Mouse (Mus musculus) midbrain, embryonic 12.5 days (tissue): ENCODE results near the gene Scn3a. TPM values are rescaled to one million over a fixed set of nuclear protein-coding genes. Genes with fewer than 3 reads are reported as not detected.

Experiments
- ATAC-seq: fragments of 200-750 bp; cut with Nextera tagmentation; 2 replicates; pipeline ENCODE4 v1.8.0; 2017; ENCODE audit warnings: low read depth, moderate TSS enrichment, moderate library complexity; ENCODE audit not compliant: low FRiP score
- H3K27ac ChIP-seq: fragments of 300-500 bp; sonication (generic); replicated peaks from 2 replicates; pipeline ENCODE4 v1.5.1; 2016; ENCODE audit warnings: mild to moderate bottlenecking
- H3K27me3 ChIP-seq: fragments of 300-500 bp; sonication (generic); 2 replicates; pipeline ENCODE4 v1.6.1; 2016; ENCODE audit warnings: mild to moderate bottlenecking
- H3K36me3 ChIP-seq: fragments of 300-500 bp; sonication (generic); 2 replicates; pipeline ENCODE4 v1.6.1; 2016
- H3K4me1 ChIP-seq: fragments of 300-500 bp; sonication (generic); 2 replicates; pipeline ENCODE4 v1.6.1; 2016
- H3K4me2 ChIP-seq: fragments of 300-500 bp; sonication (generic); replicated peaks from 2 replicates; pipeline ENCODE4 v1.6.1; 2016; ENCODE audit warnings: mild to moderate bottlenecking, moderate library complexity
- H3K4me3 ChIP-seq: fragments of 300-500 bp; sonication (generic); 2 replicates; pipeline ENCODE4 v1.5.1; 2016; ENCODE audit warnings: mild to moderate bottlenecking
- H3K9ac ChIP-seq: fragments of 300-500 bp; sonication (generic); replicated peaks from 2 replicates; pipeline ENCODE4 v1.6.1; 2016; ENCODE audit warnings: mild to moderate bottlenecking, moderate library complexity
- H3K9me3 ChIP-seq: fragments of 300-500 bp; sonication (generic); 2 replicates; pipeline ENCODE4 v1.6.1; 2016; ENCODE audit warnings: mild to moderate bottlenecking
- WGBS: fragments of 180-500 bp; shearing (Covaris S2); methylation state at CpG from one replicate; pipeline ENCODE4 v1.1.7; 2016; 5-methylcytosine and 5-hydroxymethylcytosine counted together
- polyA plus RNA-seq: library from polyadenylated mRNA; unstranded; fragments of >200 nt; fragmentation: Nextera tagmentation; extraction: Ambion mirVana; gene quantifications from 2 replicates; pipeline ENCODE4 v1.2.1, GENCODE M21; 2016

Gene Scn3a
- polyA plus RNA-seq = 44.6 and 48.2 TPM in 2 replicates

GRCm38 (mm10) chr2:65566793-65567787 is at the start of gene Scn3a:
Scn3a (minus strand) TSS chr2:65567627.
- peaks cover 16% of the 10 kb centered on the region for H3K27me3 ChIP-seq
- WGBS = 14% methylated on average over 16 of the region's 16 CpGs
- ATAC-seq = peak; percentile 70
- peak within 1 kb of the TSS; percentile 55 for H3K9ac ChIP-seq
- peak within 1 kb of the TSS; percentile 54 for H3K4me2 ChIP-seq
- no peaks in the 10 kb centered on the region for H3K9me3 ChIP-seq
- H3K4me3 ChIP-seq = peak within 1 kb of the TSS; percentile 43
- peaks cover 13% of the 10 kb centered on the region; the same call in 1 of the 2 replicates for H3K4me1 ChIP-seq
- no peaks in the 10 kb centered on the region for H3K36me3 ChIP-seq
- H3K27ac ChIP-seq = peak within 1 kb of the TSS; percentile 75

- no peaks in the 10 kb centered on the region for H3K9me3 ChIP-seq
- 86% methylated on average over 4 of the region's 4 CpGs for WGBS
- no peak overlapping the region for H3K27ac ChIP-seq
- no peaks in the 10 kb centered on the region; the same call in 1 of the 2 replicates for H3K4me1 ChIP-seq
- H3K36me3 ChIP-seq = no peaks in the 10 kb centered on the region
- no peak overlapping the region for H3K4me3 ChIP-seq
- no peak overlapping the region for H3K9ac ChIP-seq
- no peaks in the 10 kb centered on the region for H3K27me3 ChIP-seq
- no peak overlapping the region for H3K4me2 ChIP-seq
- ATAC-seq = no peak
These were observed 44.5 kb upstream of the Scn3a start for GRCm38 (mm10) chr2:65611887-65612286.

- H3K27ac ChIP-seq = no peak overlapping the region
- no peak for ATAC-seq
- H3K4me1 ChIP-seq = no peaks in the 10 kb centered on the region
- H3K36me3 ChIP-seq = no peaks in the 10 kb centered on the region
- no peaks in the 10 kb centered on the region for H3K9me3 ChIP-seq
- no peaks in the 10 kb centered on the region for H3K27me3 ChIP-seq
- no peak overlapping the region for H3K4me2 ChIP-seq
- H3K4me3 ChIP-seq = no peak overlapping the region
- H3K9ac ChIP-seq = no peak overlapping the region
These were observed 40.4 kb upstream of the Scn3a start for GRCm38 (mm10) chr2:65607813-65608212.

GRCm38 (mm10) chr2:65587679-65588078 is 20.3 kb upstream of the Scn3a start:
- no peaks in the 10 kb centered on the region for H3K9me3 ChIP-seq

GRCm38 (mm10) chr2:65567925-65568324 is 498 bp upstream of the Scn3a start:
- no peak overlapping the region for H3K4me2 ChIP-seq
- H3K36me3 ChIP-seq = no peaks in the 10 kb centered on the region
- peak; percentile 16; the same call in 1 of the 2 replicates for ATAC-seq
- no peak overlapping the region for H3K4me3 ChIP-seq
- peaks cover 15% of the 10 kb centered on the region for H3K27me3 ChIP-seq
- H3K4me1 ChIP-seq = peaks cover 13% of the 10 kb centered on the region; the same call in 1 of the 2 replicates
- no peaks in the 10 kb centered on the region for H3K9me3 ChIP-seq
- H3K9ac ChIP-seq = no peak overlapping the region
- H3K27ac ChIP-seq = no peak overlapping the region
- WGBS = 87% methylated on average over 4 of the region's 4 CpGs

More at GRCm38 (mm10) chr2:65587679-65588078, 20.3 kb upstream of the Scn3a start:
- WGBS = 83% methylated on average over 5 of the region's 5 CpGs
- no peaks in the 10 kb centered on the region for H3K36me3 ChIP-seq
- H3K27ac ChIP-seq = no peak overlapping the region
- no peaks in the 10 kb centered on the region for H3K27me3 ChIP-seq
- ATAC-seq = no peak
- no peak overlapping the region for H3K9ac ChIP-seq
- no peak overlapping the region for H3K4me3 ChIP-seq
- H3K4me1 ChIP-seq = no peaks in the 10 kb centered on the region
- H3K4me2 ChIP-seq = no peak overlapping the region

- Histone ChIP-seq H3K9ac (no peak overlapping the region; the same call in 1 of the 2 replicates), H3K27me3 (peaks cover 19% of the 10 kb centered on the region), H3K27ac (no peak overlapping the region), H3K4me3 (peak overlapping the region; percentile 22), H3K4me1 (peaks cover 13% of the 10 kb centered on the region; the same call in 1 of the 2 replicates), H3K4me2 (peak overlapping the region; percentile 54), H3K9me3 (no peaks in the 10 kb centered on the region), H3K36me3 (no peaks in the 10 kb centered on the region)
- 18% methylated on average over 4 of the region's 4 CpGs for WGBS
- ATAC-seq = peak; percentile 73
These were observed 3.5 kb downstream of the Scn3a start for GRCm38 (mm10) chr2:65563898-65564297.

- peaks cover 6% of the 10 kb centered on the region for H3K4me1 ChIP-seq
- peaks cover 7% of the 10 kb centered on the region for H3K27me3 ChIP-seq
- no peak overlapping the region for H3K27ac ChIP-seq
- no peaks in the 10 kb centered on the region for H3K9me3 ChIP-seq
- H3K36me3 ChIP-seq = no peaks in the 10 kb centered on the region
- H3K4me3 ChIP-seq = no peak overlapping the region
- ATAC-seq = no peak
- no peak overlapping the region for H3K4me2 ChIP-seq
- H3K9ac ChIP-seq = no peak overlapping the region
- 87% methylated on average over 3 of the region's 3 CpGs for WGBS
These were observed 9.7 kb downstream of the Scn3a start for GRCm38 (mm10) chr2:65557719-65558118.

- Histone ChIP-seq H3K9me3 (no peaks in the 10 kb centered on the region), H3K27ac (no peak overlapping the region)
- 84% methylated on average over 7 of the region's 7 CpGs for whole genome bisulfite sequencing
These were observed 12.8 kb downstream of the Scn3a start for GRCm38 (mm10) chr2:65554662-65555061.

GRCm38 (mm10) chr2:65553473-65553872 is 14.0 kb downstream of the Scn3a start:
- H3K27ac ChIP-seq = no peak overlapping the region
- ATAC-seq = no peak

More at GRCm38 (mm10) chr2:65554662-65555061, 12.8 kb downstream of the Scn3a start:
- H3K4me1 ChIP-seq = peaks cover 17% of the 10 kb centered on the region
- no peak overlapping the region for H3K4me3 ChIP-seq
- no peak overlapping the region for H3K9ac ChIP-seq
- H3K36me3 ChIP-seq = no peaks in the 10 kb centered on the region
- H3K4me2 ChIP-seq = no peak overlapping the region
- H3K27me3 ChIP-seq = peaks cover 3% of the 10 kb centered on the region; the same call in 1 of the 2 replicates
- ATAC-seq = no peak

GRCm38 (mm10) chr2:65552727-65553126 is 14.7 kb downstream of the Scn3a start:
- Histone ChIP-seq H3K27me3 (no peaks in the 10 kb centered on the region), H3K9ac (no peak overlapping the region), H3K27ac (peak overlapping the region; percentile 64), H3K36me3 (no peaks in the 10 kb centered on the region), H3K4me1 (peaks cover 17% of the 10 kb centered on the region), H3K4me2 (no peak overlapping the region), H3K9me3 (no peaks in the 10 kb centered on the region), H3K4me3 (no peak overlapping the region)
- 43% methylated on average over 3 of the region's 3 CpGs for WGBS
- no peak for ATAC-seq

More at GRCm38 (mm10) chr2:65553473-65553872, 14.0 kb downstream of the Scn3a start:
- Histone ChIP-seq H3K27me3 (no peaks in the 10 kb centered on the region), H3K4me3 (no peak overlapping the region), H3K9me3 (no peaks in the 10 kb centered on the region), H3K4me1 (peaks cover 17% of the 10 kb centered on the region), H3K36me3 (no peaks in the 10 kb centered on the region), H3K4me2 (no peak overlapping the region), H3K9ac (no peak overlapping the region)
- 87% methylated on average over 3 of the region's 3 CpGs for WGBS

- Histone ChIP-seq H3K4me3 (no peak overlapping the region), H3K4me2 (no peak overlapping the region), H3K27ac (peak overlapping the region; percentile 64; the same call in 1 of the 2 replicates), H3K9me3 (no peaks in the 10 kb centered on the region), H3K4me1 (peaks cover 17% of the 10 kb centered on the region), H3K9ac (no peak overlapping the region), H3K27me3 (no peaks in the 10 kb centered on the region), H3K36me3 (no peaks in the 10 kb centered on the region)
- ATAC-seq = peak; percentile 63
- 47% methylated on average over 5 of the region's 5 CpGs for WGBS
These were observed 15.2 kb downstream of the Scn3a start for GRCm38 (mm10) chr2:65552222-65552621.

- H3K9me3 ChIP-seq = no peaks in the 10 kb centered on the region
- ATAC-seq = peak; percentile 69
- H3K4me2 ChIP-seq = no peak overlapping the region
- H3K9ac ChIP-seq = no peak overlapping the region
- no peaks in the 10 kb centered on the region for H3K27me3 ChIP-seq
- H3K36me3 ChIP-seq = no peaks in the 10 kb centered on the region
- H3K27ac ChIP-seq = peak overlapping the region; percentile 47; the same call in 1 of the 2 replicates
- 45% methylated on average over 2 of the region's 2 CpGs for WGBS
- no peak overlapping the region for H3K4me3 ChIP-seq
- peaks cover 17% of the 10 kb centered on the region for H3K4me1 ChIP-seq
These were observed 15.7 kb downstream of the Scn3a start for GRCm38 (mm10) chr2:65551736-65552135.
